Mouse (Mus musculus) forebrain, postnatal 0 days (tissue): ENCODE results near the gene Fbxo2. TPM values are rescaled to one million over a fixed set of nuclear protein-coding genes. Genes with fewer than 3 reads are reported as not detected.
"Not testable (repeated sequence)": the region's sequence is repeated elsewhere in the genome, so short reads cannot be mapped to it uniquely, and the experiment has no call there.

Source experiments
- ATAC-seq: fragments of 200-750 bp; cut with Nextera tagmentation; 2 replicates; pipeline ENCODE4 v1.8.0; 2017; ENCODE audit warnings: mild to moderate bottlenecking, moderate library complexity
- DNase-seq: peaks from one replicate; pipeline ENCODE4 v3.0.0-alpha.2; 2015
- H3K27ac ChIP-seq: fragments of 300-500 bp; sonication (generic); 2 replicates; pipeline ENCODE4 v1.5.1; 2014; ENCODE audit warnings: low read depth, mild to moderate bottlenecking, antibody characterized with exemption, low read length, moderate library complexity, mixed read lengths
- H3K27me3 ChIP-seq: fragments of 300-500 bp; sonication (generic); 2 replicates; pipeline ENCODE4 v1.6.1; 2014; ENCODE audit warnings: mild to moderate bottlenecking, low read length, mixed read lengths; ENCODE audit not compliant: insufficient read depth
- H3K36me3 ChIP-seq: fragments of 300-500 bp; sonication (generic); 2 replicates; pipeline ENCODE4 v1.6.1; 2014; ENCODE audit warnings: mild to moderate bottlenecking, moderate library complexity; ENCODE audit not compliant: insufficient read depth
- H3K4me1 ChIP-seq: fragments of 300-500 bp; sonication (generic); 2 replicates; pipeline ENCODE4 v1.6.1; 2014; ENCODE audit warnings: antibody characterized with exemption; ENCODE audit not compliant: insufficient read depth
- H3K4me2 ChIP-seq: fragments of 300-500 bp; sonication (generic); 2 replicates; pipeline ENCODE4 v1.6.1; 2014; ENCODE audit warnings: low read depth, mild to moderate bottlenecking, moderate library complexity
- H3K4me3 ChIP-seq: fragments of 300-500 bp; sonication (generic); 2 replicates; pipeline ENCODE4 v1.5.1; 2014; ENCODE audit warnings: low read depth, low read length, mixed read lengths
- H3K9ac ChIP-seq: fragments of 300-500 bp; sonication (generic); 2 replicates; pipeline ENCODE4 v1.6.1; 2014; ENCODE audit warnings: mild to moderate bottlenecking
- H3K9me3 ChIP-seq: fragments of 300-500 bp; sonication (generic); 2 replicates; pipeline ENCODE4 v1.6.1; 2016; ENCODE audit warnings: low read length
- CTCF ChIP-seq: sonication (generic); IDR thresholded peaks from 2 replicates; pipeline ENCODE4 v1.5.1; 2016; ENCODE audit warnings: antibody characterized with exemption, control low read depth, low read depth
- WGBS: fragments of 180-500 bp; shearing (Covaris S2); extraction: QIAGEN DNeasy Blood & Tissue Kit; methylation state at CpG from one replicate; pipeline ENCODE4 v1.1.7; 2014; 5-methylcytosine and 5-hydroxymethylcytosine counted together
- polyA plus RNA-seq: library from polyadenylated mRNA; unstranded; fragments of >200 nt; fragmentation: Nextera tagmentation; extraction: Ambion mirVana; gene quantifications from 2 replicates; pipeline ENCODE4 v1.2.1, GENCODE M21; 2015
- total RNA-seq: library from RNA; depleted of rRNA; stranded (reverse); fragments of >200 nt; gene quantifications from 2 replicates; pipeline ENCODE4 v1.2.3, GENCODE M21; 2014

Gene Fbxo2
- total and polyA plus RNA-seq, 2 experiments from 2014 or later = 11.9 to 15.6 TPM

- 71% methylated on average over 4 of the region's 4 CpGs for WGBS
- Histone ChIP-seq H3K4me3 (no peak overlapping the region), H3K36me3 (no peaks in the 10 kb centered on the region), H3K4me1 (no peaks in the 10 kb centered on the region), H3K9me3 (no peaks in the 10 kb centered on the region), H3K4me2 (no peak overlapping the region), H3K27ac (no peak overlapping the region), H3K27me3 (no peaks in the 10 kb centered on the region), H3K9ac (no peak overlapping the region)
- TF ChIP-seq CTCF = peak; percentile 23
- ATAC-seq (no peak), DNase-seq (no peak)
Observed at GRCm38 (mm10) chr4:148185819-148186218, 25.4 kb downstream of the Fbxo2 start.

GRCm38 (mm10) chr4:148188767-148189166, 28.3 kb downstream of the Fbxo2 start:
- H3K4me1 ChIP-seq, ATAC-seq: not testable (repeated sequence)

DNA sequence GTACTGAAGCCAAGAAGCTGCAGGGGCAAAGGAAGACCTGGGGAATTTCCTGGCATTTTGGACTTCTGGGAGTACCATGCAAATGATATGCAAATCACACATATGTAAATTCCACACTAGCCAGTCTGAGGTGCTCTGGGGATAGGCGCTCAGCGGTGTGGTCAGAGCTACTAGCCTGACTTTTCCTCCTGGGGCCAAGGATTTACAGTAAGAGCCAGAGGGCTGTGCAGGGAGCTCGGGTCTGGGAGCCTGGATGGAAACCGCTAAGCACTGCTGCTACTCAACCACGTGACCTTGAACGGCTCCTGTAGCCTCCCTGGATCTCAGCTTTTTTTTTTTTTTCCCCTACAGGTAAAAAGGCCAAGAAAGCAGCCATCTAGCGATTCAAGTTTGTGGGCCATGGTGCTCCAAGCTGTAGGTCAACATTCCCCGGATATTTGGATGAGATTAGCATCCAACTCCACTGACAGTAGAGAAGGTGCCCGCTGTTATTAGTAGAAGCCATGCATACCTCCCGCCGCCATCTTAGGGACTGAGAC, 32.4 kb downstream of the Fbxo2 start:
- H3K27ac ChIP-seq = no peak overlapping the region
- no peaks in the 10 kb centered on the region for H3K27me3 ChIP-seq
- H3K9ac ChIP-seq = no peak overlapping the region
- DNase-seq (no peak), ATAC-seq (no peak)
- no peaks in the 10 kb centered on the region for H3K36me3 ChIP-seq
- no peak for TF ChIP-seq CTCF
- H3K4me1 ChIP-seq = no peaks in the 10 kb centered on the region
- WGBS = 38% methylated on average over 11 of the region's 11 CpGs
- H3K4me2 ChIP-seq = no peak overlapping the region
- no peaks in the 10 kb centered on the region for H3K9me3 ChIP-seq
- no peak overlapping the region for H3K4me3 ChIP-seq

More at GRCm38 (mm10) chr4:148188767-148189166, 28.3 kb downstream of the Fbxo2 start:
- DNase-seq, H3K9me3 ChIP-seq, H3K9ac ChIP-seq, H3K27ac ChIP-seq, H3K4me3 ChIP-seq, H3K27me3 ChIP-seq, H3K36me3 ChIP-seq, H3K4me2 ChIP-seq: not testable (repeated sequence)
- WGBS = 91% methylated on average over 1 of the region's 1 CpGs

- Histone ChIP-seq H3K9ac (no peak overlapping the region), H3K9me3 (no peaks in the 10 kb centered on the region), H3K4me3 (no peak overlapping the region), H3K4me1 (no peaks in the 10 kb centered on the region), H3K4me2 (no peak overlapping the region), H3K27ac (no peak overlapping the region), H3K36me3 (no peaks in the 10 kb centered on the region), H3K27me3 (no peaks in the 10 kb centered on the region)
- no peak for TF ChIP-seq CTCF
- DNase-seq (no peak), ATAC-seq (no peak)
Observed at GRCm38 (mm10) chr4:148194400-148194799, 34.0 kb downstream of the Fbxo2 start.

DNA sequence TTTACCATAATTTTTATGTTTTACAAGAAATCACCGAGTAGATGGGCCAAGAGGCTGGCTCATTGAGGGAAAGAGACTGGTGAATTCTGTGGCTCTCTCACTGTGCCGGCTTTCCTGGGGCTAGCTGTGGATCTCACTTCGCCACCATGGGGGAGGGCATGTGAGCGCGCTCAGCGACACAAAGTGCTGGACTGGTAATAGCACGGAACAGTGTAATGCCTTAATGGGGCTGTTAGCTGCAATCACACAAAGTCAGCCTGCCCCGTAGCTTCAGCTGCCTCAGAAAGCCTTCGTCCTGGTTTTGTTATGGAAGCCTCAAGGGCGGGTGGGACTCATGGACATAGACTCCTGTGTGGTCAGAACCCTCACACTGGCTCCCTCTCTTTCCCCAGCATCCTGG, 38.3 kb downstream of the Fbxo2 start:
- H3K4me2 ChIP-seq = no peak overlapping the region
- no peaks in the 10 kb centered on the region for H3K4me1 ChIP-seq
- 35% methylated on average over 10 of the region's 10 CpGs for WGBS
- H3K27me3 ChIP-seq = no peaks in the 10 kb centered on the region
- no peak overlapping the region for H3K27ac ChIP-seq
- no peak for TF ChIP-seq CTCF
- DNase-seq (no peak), ATAC-seq (no peak)
- no peaks in the 10 kb centered on the region for H3K36me3 ChIP-seq
- H3K9me3 ChIP-seq = no peaks in the 10 kb centered on the region
- H3K9ac ChIP-seq = no peak overlapping the region
- no peak overlapping the region for H3K4me3 ChIP-seq

DNA sequence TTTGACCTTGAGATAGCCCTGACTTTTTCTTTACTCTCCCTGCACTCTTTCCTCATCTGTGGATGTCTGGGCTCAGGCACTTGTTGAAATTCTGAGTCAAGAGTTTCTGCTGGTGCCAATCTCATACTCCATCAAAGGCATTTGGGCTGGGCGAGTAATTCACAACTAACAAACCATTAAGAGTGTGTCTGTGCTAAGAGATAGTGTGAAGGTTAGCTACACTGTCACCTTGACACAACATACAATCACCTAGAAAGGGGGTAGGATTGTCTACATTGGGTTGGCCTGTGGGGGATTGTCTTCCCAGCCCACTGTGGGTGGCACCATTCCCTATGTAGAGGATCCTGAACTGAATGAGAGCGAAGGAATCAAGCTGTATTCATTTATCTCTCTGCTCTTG, 43.1 kb downstream of the Fbxo2 start:
- DNase-seq (no peak), ATAC-seq (no peak)
- Histone ChIP-seq H3K4me3 (no peak overlapping the region), H3K4me2 (no peak overlapping the region), H3K36me3 (no peaks in the 10 kb centered on the region), H3K9me3 (no peaks in the 10 kb centered on the region), H3K4me1 (no peaks in the 10 kb centered on the region), H3K27ac (no peak overlapping the region), H3K9ac (no peak overlapping the region), H3K27me3 (no peaks in the 10 kb centered on the region)
- no peak for TF ChIP-seq CTCF
- WGBS = 90% methylated on average over 2 of the region's 2 CpGs

DNA sequence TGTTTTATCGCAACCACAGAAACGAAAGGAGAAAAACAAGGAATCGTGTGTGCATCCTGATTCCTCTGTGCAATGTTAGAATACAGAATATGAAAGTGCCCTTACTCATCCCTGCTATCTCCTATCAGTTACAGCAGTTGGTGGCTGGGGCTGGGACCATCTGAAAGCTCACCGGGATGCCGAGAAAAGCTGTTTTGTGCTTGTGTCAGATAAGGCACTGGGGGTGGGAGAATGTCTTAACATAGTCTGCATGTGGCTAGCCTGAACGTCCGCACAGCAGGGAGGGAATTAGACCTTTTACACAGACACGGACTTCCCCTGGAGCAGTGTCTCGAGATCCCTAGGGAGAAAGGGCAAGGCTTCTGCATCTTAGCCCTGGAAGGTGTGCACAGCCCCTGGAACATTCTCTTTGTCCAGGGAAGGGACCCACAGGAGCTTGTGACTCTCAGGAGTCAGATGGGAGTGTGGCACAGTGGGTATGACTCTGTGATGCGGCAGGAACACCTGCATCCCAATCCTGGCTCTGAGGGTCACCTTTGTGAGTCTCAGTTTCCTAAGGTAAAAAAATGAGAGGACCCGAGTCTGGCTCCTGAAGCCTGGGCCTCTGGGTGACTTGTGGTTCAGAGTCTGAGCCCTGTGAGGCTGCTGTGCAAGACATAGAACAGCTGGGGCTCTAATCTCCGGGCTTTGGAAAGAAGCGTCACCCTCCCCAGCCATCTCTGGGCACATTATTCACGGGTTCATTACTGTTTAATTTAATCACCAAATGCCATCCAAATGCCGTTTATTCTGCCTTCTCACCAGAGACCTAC, 43.8 kb downstream of the Fbxo2 start:
- DNase-seq = no peak
- H3K27me3 ChIP-seq = no peaks in the 10 kb centered on the region
- H3K4me3 ChIP-seq = no peak overlapping the region
- no peaks in the 10 kb centered on the region for H3K9me3 ChIP-seq
- no peak overlapping the region for H3K27ac ChIP-seq
- WGBS = 49% methylated on average over 15 of the region's 15 CpGs
- TF ChIP-seq CTCF = no peak
- ATAC-seq = no peak
- H3K36me3 ChIP-seq = no peaks in the 10 kb centered on the region
- no peaks in the 10 kb centered on the region for H3K4me1 ChIP-seq
- H3K9ac ChIP-seq = no peak overlapping the region
- no peak overlapping the region for H3K4me2 ChIP-seq
